Mouse (Mus musculus) G1E-ER4 (cell line): ENCODE results near the gene Mx1. TPM values are rescaled to one million over a fixed set of nuclear protein-coding genes. Genes with fewer than 3 reads are reported as not detected.

Experiments used
- GATA1 ChIP-seq: IDR thresholded peaks from one replicate; pipeline ENCODE4 v1.8.0; 2012; ENCODE audit warnings: low read length, inconsistent platforms
- polyA plus RNA-seq: library from polyadenylated mRNA; stranded (reverse); fragments of >175 nt; gene quantifications from 2 replicates; pipeline ENCODE4 v1.2.3, GENCODE M21; 2012

Mx1 gene
- polyA plus RNA-seq, 1 experiment: not detected

DNA sequence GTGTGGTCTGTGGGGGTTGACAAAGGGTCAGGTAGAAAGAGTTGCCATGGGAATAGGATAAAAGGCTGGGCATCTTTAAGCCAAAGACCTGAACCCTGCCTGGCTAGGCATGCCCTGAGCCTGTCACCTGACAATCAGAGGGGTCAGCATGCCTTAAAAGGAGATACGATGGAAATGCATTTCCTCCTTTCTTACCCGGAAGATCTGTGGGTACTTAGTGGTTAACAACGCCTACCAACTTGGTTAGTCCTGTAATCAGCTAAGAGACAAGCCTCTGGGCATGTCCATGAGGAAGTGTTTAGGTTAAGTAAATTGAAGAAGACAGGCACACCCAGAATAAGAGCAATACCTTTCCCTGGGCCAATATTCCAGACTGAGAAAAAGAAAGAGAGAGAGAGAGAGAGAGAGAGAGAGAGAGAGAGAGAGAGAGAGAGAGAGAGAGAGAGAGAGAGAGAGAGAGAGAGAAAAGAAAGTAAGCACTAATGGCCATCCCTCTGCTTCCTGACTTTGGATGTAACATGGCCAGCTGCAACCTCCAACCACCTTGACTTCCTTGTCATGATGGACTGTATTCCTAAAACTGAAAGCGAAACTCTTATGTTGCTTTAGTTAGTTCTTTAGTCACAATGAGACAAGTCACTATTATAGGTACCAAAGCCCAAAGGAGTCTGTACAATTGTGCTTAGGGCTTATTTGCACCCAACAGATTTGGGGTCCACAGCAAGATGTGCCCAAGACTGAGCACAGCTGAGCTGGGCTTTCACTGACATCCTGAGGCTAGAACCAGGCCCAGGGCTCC, 5.5 kb upstream of the Mx1 start:
- no peak for TF ChIP-seq GATA1

DNA sequence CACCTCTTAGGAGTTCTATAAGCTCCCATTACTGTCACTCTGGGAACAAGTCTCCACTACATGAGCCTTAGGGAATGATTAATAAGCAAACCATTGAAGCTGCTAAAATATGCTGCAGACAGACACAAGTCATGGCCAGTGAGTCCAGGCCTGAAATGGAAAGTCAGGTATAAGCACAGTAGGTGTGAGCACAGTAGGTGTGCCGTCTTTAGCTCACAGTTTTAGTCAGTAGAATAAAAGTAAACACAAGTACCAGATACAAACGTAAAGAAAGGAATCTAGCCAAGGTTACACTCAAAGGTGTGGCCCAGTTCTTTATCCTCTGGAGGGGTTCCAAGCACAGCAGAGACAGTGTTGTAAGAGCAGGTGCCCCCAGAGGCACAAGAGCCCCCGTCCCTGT, 4.8 kb upstream of the Mx1 start:
- no peak for TF ChIP-seq GATA1

DNA sequence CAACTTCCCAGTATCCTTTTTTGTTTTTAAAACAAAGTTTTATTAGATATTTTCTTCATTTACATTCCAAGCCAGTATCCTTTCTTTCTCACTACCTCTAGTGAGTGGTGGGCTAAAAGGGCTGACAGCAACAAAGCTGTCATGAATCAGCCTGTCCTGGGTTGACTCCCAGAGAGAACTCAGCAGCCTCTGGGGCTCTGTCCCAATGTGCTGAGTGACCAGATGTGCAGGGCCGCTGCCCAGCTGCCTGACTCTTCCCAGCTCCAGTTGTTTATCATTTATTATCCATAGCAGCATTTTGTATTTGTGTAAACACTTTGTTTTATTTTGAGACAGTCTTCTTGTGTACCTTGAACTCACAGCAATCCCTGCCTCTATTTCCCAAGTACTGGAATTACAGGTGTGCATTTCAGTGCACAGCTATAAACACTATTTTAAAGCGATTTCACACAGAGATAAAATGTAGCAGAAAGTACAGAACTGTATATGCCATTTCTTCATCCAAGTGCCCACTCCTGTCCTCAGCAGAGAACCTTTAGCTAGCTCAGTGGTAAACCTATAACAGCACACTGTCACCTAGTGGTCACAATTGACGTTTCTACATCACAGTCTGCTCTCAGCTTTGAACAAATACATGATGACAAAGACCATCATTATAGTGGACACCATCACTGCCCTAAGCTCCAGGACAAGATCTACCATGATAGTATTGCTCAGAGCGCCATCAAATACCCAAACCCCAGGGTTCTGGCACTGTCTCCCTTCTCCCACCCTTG, 3.7 kb upstream of the Mx1 start:
- no peak for TF ChIP-seq GATA1

DNA sequence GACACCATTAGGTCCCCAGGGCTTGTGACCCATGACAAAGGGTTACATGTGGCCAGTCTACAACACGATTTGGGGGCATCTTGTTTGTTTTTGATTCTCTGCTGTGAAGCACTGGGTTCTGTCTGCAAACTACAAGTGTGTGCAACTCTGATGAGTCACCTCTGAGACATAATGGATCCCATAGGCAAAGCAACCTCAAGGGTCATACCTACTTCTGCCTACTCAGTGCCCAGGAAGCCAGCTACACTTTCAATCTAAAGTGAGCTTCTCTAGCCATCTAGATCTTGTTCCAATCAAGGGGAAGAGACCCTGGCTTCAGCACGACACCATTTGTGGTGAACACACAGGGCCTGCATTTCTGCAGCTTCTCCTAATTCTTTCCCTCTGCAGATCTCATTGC, 1.4 kb downstream of the Mx1 start:
- no peak for TF ChIP-seq GATA1

DNA sequence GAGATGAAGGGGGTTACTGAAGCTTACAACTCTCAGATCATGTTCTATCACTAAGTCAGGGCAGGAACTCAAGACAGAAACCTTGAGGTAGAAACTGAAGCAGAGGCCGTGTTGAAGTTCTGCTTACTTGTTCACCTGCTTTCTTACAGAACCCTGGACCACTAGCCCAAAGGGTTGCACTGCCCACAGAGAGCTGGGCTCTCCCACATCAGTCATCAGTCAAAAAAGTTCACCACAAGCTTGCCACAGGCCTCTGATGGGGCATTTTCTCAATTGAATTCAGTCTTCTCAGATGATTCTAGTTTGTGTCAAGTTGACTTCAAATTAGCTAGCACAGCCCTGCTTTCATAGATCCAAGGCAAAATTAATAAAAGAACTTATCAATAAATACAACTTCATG, 2.9 kb downstream of the Mx1 start:
- TF ChIP-seq GATA1: no peak

DNA sequence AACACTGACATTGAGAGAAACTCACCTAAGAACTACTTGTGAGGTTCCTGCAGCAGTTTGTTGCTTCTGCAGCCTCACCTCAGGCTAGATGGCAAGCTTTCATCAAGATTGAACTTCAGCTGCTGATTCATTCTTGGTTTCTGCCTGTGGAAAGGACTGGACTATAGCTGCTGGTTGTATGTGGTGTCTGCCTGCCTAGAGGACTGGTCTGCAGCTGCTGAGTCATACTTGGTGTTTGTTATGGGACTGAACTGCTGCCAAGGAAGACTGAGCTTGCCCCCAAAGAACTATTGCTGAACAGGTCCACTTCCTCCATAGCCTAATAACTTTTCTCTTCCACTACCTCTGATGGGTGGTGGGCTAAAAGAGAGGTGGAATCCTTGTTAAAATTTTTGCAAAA, 15.3 kb downstream of the Mx1 start:
- TF ChIP-seq GATA1: no peak

DNA sequence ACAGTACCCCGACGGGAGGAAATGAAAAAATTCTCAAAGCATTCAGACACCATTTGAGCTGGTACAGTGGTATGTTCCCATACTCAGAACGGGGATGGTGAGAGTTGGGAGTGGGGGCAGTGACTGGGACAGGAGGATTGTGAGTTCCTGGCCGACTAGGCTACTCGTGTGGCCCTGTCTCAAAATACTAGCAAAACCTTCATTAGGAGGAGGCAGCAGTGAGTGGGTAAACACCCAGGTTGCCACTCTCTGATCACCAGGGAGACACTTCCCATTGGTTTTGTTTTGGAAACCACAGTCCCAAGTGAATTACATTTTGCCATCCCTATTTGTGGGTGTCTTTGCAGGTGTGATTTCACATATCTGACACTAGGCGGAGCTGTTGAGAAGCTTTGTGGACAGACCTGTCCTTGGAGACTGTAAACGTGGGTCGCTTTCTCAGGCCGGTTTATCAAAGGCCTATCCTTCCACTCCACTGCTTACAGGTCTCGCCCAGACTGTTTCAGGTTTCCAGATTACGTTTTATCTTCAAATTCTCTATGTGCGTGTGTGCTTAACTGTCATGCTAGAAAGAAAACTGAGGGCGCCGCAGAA, 18.9 kb downstream of the Mx1 start:
- no peak for TF ChIP-seq GATA1

DNA sequence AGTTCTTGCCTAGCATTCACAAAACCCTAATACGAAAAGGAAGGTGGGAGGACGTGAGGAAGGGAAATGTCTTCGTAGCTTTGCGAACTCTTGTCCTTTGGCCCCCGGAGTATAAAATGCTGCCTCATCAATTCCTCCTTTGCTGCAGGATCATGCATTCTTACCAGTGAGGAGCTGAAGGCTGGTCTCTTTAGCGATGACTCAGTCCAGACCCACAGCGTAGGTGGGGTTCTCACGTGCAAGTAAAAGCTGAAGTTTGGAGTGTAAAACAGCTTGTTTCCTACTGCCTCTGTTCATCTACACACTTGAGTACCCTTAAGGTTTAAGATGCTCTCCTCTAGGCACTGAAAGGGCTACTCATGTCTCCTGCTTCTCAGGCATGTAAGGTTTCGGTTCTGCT, 20.7 kb downstream of the Mx1 start:
- no peak for TF ChIP-seq GATA1

DNA sequence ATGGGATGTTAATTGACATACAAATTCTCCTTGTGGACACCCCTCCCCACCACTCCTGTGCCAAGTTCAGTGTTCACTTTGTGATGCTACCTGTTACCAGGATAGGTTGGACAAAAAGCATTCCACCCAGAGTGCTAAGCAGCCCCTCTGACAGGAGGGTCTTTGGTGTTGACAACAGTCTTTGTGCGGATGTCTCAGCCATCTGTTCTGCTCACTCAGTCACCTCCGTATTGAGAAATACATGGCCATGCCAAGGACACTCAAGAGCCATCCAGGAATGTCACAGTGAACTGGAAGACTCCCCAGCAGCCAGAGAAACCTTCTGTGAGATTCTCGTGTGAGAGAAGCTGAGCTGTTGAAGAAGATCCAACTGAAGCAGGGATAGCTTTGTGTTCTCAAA, 24.5 kb downstream of the Mx1 start:
- TF ChIP-seq GATA1: no peak

DNA sequence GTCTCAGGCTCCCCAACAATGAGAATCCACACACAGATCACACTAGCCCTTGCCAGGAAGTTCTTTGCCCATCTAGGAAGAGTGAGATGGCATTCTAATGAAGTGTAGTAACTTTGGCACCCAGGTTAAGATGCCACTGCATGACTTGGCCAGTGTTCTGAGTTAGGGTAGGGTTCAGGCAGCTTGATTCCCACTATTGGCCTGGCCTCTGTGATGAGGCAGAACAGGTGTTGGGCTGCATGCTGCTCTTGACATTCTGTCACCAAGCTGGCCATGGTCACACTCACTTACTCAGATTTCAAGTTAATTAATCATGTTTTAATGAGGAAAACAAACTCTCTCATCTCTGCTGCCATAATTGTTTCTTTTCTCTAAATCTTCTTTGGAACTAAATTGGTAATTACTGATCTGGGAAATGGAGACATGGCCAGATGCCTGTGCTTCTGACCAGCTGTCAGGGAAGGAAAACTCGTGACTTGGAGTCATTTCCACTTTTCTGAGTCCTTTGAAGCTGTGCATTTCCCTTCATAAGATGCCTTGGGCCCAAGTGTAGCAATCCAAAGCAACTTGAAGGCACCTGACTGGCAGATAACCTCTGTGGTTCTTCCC, 25.2 kb downstream of the Mx1 start:
- TF ChIP-seq GATA1: no peak

DNA sequence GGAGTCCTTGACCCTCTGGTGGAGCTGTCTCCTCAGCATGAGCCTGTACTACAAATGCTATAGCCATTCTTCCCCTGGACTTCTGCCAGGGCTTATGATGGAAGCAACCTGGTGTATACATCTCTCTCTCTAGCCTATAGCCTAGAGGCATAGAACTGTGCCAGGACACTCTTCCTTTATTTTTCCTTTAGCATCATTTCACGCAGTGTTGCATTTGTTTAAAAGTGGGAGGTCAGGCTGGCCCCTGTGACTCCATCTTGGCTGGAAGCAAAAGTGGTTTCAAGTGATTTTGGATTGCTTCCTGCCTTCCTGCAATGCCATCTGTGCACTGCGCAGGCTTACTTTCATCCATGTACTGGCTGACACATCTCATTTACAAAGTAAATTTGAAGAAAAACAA, 28.5 kb downstream of the Mx1 start:
- TF ChIP-seq GATA1: no peak

DNA sequence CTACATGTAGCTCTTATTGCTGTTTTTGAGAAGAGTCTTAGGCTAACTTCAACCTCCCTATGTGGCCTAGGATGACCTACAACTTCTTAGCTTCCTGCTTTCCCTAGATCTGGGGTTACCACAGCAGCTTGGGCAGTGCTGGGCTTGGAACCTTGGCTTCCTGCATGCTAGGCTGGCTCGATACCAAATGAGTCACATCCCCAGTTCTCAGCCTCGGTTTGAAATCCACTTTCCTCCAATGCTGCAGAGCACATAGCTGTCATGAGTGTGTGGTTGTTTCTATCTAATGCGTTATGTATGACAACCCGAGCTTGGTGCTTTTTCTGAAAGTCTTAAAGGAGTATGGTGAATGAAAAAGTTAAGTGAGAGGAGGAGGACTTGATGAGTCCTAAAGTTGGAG, 31.4 kb downstream of the Mx1 start:
- TF ChIP-seq GATA1: no peak

DNA sequence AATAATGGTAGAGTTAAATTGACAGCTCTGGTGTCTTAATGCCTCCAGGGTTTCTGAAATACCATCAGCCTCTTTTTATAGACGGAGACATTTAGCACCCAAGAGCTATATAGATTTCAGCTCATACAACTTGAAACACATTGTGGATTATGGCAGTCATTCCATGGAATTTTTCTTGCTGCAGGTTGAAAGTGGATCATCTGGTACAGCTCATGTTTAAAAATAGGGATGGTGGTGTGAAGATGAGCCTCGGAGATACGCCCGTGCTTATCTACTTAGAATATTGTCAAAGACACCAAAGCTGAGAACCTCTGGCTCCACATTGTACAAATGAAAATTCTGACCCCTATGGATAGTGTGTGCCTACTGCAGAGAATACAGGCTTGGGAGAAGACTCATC, 32.6 kb downstream of the Mx1 start:
- TF ChIP-seq GATA1: no peak

DNA sequence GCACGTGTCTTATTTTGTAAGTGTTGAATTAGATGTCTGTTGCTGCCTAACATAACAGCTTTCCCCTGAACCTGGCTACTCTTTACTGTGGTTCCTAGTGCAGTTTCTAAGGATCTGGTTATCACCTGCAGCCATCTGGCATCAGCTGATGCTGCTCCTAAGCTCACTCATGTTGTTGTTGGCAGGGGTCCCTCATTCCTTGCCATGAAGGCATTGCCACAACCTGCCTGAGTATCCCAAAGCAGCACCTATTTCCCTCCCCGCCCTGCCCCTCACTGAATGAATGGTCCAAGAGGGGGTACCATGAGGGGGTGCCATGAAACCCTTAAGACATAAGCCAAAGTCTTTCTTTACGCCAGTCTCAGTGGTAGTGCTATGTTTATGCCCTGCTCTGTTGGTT, 34.7 kb downstream of the Mx1 start:
- TF ChIP-seq GATA1: no peak

DNA sequence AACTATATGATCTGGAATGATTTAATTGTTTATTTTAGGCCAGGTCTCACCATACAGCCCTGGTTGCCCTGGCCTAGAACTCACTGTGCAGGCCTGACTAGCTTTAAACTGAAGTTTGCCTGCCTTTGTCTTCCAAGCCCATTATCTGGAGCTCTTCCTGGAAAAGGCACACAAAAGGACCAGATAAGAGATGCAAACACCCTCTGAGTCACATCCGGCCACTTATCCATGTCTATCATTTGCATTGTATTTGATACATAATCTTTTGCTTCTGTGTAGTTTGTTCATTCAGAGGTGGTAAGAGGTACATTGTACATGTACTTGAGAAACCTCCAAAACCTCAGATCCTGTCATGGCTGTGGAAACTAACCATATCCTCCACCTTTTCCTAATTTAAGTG, 39.1 kb downstream of the Mx1 start:
- no peak for TF ChIP-seq GATA1

DNA sequence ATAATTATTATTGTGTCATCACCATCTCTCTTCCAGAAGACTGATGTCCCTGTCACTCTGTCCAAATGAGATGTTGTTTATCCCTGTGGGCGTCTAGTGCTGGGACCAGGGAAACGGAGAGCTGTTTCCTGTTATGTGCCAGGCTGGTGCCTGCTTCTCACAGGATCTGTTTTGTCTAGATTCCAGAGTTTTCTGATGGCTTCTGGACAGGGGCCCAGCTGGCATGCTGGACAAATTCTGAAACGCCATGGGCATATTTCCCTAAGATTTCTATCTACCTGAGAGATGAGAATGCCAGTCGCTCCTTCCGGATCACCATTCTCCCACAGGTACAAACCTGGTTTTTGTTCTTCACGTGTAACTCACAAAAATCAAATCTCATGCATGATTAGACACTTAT, 41.0 kb downstream of the Mx1 start:
- TF ChIP-seq GATA1: no peak

DNA sequence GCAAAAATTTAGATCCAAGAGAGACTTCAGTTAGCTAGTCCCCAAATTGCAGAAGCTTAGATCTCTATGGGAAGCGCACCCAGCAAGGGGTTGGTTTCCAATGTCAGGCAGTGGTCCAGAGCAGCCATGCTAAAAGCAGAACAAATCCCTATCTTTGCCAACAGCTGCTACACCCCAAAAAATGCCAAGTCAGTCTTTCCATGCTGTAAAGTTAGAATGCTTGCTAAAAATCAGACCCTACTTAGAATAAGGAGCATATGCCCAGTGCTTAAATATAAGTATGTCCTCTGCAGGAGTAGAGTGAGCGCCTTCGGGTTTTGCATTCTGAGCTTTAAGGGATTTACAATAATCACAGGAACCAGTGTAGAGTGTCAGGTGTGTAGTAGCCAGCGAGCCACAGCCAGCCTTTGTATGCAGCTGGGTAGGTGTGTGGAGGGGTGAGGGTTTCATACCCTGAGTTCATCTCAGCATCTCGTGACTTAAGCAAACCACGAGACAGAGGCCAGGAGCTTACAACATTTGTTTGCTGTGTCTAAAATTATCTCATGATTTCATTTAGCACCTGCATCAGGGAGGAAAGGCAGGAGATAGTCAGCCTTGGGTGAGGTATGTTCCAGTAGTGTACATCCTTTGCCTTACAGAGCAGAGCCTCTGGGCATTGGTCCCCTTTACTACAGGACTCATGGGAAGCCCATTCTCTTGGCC, 43.8 kb downstream of the Mx1 start:
- TF ChIP-seq GATA1: no peak
